Mouse (Mus musculus): ENCODE data around the gene Defa37. TPM values are rescaled to one million over a fixed set of nuclear protein-coding genes. Genes with fewer than 3 reads are reported as not detected.

Defa37 gene
- polyA plus RNA-seq (2015; fragmentation: Illumina TruSeq; extraction: RNeasy Lipid Tissue Mini Kit (QIAGEN cat#74804); ENCODE audit: insufficient read depth, low replicate concordance) = not detected

DNA sequence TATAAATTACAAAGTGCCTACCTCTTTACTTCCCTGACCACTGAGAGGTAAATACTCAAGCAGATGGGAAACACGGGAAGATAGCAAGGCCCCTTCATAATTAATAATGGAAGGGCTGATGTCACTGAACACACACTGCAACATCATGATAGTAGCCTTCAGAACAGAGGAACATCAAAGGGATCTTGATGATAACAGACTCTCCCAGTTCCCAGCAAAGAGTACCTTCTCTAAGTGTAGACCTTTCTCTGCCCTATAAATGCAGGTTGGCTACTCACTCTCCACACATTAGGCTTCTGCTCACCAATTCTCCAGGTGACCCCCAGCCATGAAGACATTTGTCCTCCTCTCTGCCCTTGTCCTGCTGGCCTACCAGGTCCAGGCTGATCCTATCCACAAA, at the start of gene Defa37:
Defa37 (plus strand) TSS at position 301 of the 400 bp plus-strand sequence.

DNA sequence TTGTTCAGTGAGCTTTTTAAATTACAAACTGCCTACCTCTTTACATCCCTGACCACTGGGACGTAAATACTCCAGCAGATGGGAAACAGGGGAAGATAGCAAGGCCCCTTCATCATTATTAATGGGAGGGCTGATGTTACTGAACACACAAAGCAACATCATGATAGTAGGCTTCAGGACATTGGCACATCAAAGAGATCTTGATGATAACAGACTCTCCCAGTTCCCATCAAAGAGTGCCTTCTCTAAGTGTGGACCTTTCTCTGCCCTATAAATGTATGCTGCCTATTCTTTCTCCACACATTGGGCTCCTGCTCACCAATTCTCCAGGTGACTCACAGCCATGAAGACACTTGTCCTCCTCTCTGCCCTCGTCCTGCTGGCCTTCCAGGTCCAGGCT, 36.5 kb upstream of the Defa37 start, which contains the start of gene Defa32:
Defa32 (plus strand) TSS at position 301 of the 400 bp plus-strand sequence.

DNA sequence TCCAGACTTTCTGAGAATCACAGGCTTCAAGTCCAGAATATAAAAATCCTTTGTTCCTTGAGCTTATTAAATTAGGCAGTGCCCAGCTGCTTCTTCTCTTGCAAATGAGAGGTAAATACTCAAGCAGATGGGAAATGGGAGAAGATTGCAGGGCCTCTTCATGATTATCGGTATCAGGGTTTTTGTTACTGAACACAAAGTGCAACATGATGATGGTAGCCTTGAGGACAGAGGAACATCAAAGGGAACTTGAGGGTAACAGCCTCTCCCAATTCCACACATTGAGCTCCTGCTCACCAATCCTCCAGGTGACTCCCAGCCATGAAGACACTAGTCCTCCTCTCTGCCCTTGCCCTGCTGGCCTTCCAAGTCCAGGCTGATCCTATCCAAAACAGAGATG, 17.5 kb downstream of the Defa37 start, which contains the start of gene Defa28:
Defa28 (plus strand) TSS at position 301 of the 400 bp plus-strand sequence.

DNA sequence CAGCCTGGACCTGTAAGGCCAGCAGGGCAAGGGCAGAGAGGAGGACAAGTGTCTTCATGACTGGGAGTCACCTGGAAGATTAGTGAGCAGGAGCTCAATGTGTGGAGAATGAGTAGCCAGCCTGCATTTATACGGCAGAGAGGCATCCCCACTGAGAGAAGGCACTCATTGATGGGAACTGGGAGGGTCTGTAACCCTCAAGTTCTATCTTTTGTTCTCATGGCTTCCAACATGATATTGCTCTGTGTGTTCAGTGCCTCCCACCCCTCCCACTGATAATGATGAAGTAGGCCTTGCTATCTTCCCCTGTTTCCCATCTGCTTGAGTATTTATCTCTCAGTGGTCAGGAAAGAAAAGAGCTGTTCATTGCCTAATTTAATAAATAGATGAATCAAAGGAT, 29.2 kb downstream of the Defa37 start, which contains the start of gene Gm7861:
Gm7861 (minus strand) TSS at position 101 of the 400 bp plus-strand sequence.

Other genes with a start within 250 kb of the Defa37 start
- not detected for gene Defa27, start 249.8 kb upstream of the Defa37 start, polyA plus RNA-seq (2015; fragmentation: Illumina TruSeq; extraction: RNeasy Lipid Tissue Mini Kit (QIAGEN cat#74804); ENCODE audit: insufficient read depth, low replicate concordance)
- gene Defa29, start 238.4 kb upstream of the Defa37 start, polyA plus RNA-seq (2015; fragmentation: Illumina TruSeq; extraction: RNeasy Lipid Tissue Mini Kit (QIAGEN cat#74804); ENCODE audit: insufficient read depth, low replicate concordance) = not detected
- gene Defa2, start 186.9 kb upstream of the Defa37 start, polyA plus RNA-seq (2015; fragmentation: Illumina TruSeq; extraction: RNeasy Lipid Tissue Mini Kit (QIAGEN cat#74804); ENCODE audit: insufficient read depth, low replicate concordance) = not detected
- gene Defa33, start 173.6 kb upstream of the Defa37 start, polyA plus RNA-seq (2015; fragmentation: Illumina TruSeq; extraction: RNeasy Lipid Tissue Mini Kit (QIAGEN cat#74804); ENCODE audit: insufficient read depth, low replicate concordance) = not detected
- gene Defa36, start 138.0 kb upstream of the Defa37 start, polyA plus RNA-seq (2015; fragmentation: Illumina TruSeq; extraction: RNeasy Lipid Tissue Mini Kit (QIAGEN cat#74804); ENCODE audit: insufficient read depth, low replicate concordance) = not detected
- gene Gm7849, start 108.8 kb upstream of the Defa37 start, polyA plus RNA-seq (2015; fragmentation: Illumina TruSeq; extraction: RNeasy Lipid Tissue Mini Kit (QIAGEN cat#74804); ENCODE audit: insufficient read depth, low replicate concordance) = not detected
- gene Defa20, start 56.1 kb upstream of the Defa37 start, polyA plus RNA-seq (2015; fragmentation: Illumina TruSeq; extraction: RNeasy Lipid Tissue Mini Kit (QIAGEN cat#74804); ENCODE audit: insufficient read depth, low replicate concordance) = not detected
- gene Defa32, start 36.4 kb upstream of the Defa37 start, polyA plus RNA-seq (2015; fragmentation: Illumina TruSeq; extraction: RNeasy Lipid Tissue Mini Kit (QIAGEN cat#74804); ENCODE audit: insufficient read depth, low replicate concordance) = not detected
- not detected for gene Defa28, start 17.6 kb downstream of the Defa37 start, polyA plus RNA-seq (2015; fragmentation: Illumina TruSeq; extraction: RNeasy Lipid Tissue Mini Kit (QIAGEN cat#74804); ENCODE audit: insufficient read depth, low replicate concordance)
- not detected for gene Gm7861, start 29.1 kb downstream of the Defa37 start, polyA plus RNA-seq (2015; fragmentation: Illumina TruSeq; extraction: RNeasy Lipid Tissue Mini Kit (QIAGEN cat#74804); ENCODE audit: insufficient read depth, low replicate concordance)
- gene Defa26, start 52.8 kb downstream of the Defa37 start, polyA plus RNA-seq (2015; fragmentation: Illumina TruSeq; extraction: RNeasy Lipid Tissue Mini Kit (QIAGEN cat#74804); ENCODE audit: insufficient read depth, low replicate concordance) = not detected
- not detected for gene Defa17, start 90.4 kb downstream of the Defa37 start, polyA plus RNA-seq (2015; fragmentation: Illumina TruSeq; extraction: RNeasy Lipid Tissue Mini Kit (QIAGEN cat#74804); ENCODE audit: insufficient read depth, low replicate concordance)
- not detected for gene Defa34, start 100.4 kb downstream of the Defa37 start, polyA plus RNA-seq (2015; fragmentation: Illumina TruSeq; extraction: RNeasy Lipid Tissue Mini Kit (QIAGEN cat#74804); ENCODE audit: insufficient read depth, low replicate concordance)
- not detected for gene AY761184, start 138.3 kb downstream of the Defa37 start, polyA plus RNA-seq (2015; fragmentation: Illumina TruSeq; extraction: RNeasy Lipid Tissue Mini Kit (QIAGEN cat#74804); ENCODE audit: insufficient read depth, low replicate concordance)
- not detected for gene Defa24, start 169.1 kb downstream of the Defa37 start, polyA plus RNA-seq (2015; fragmentation: Illumina TruSeq; extraction: RNeasy Lipid Tissue Mini Kit (QIAGEN cat#74804); ENCODE audit: insufficient read depth, low replicate concordance)